Mouse (Mus musculus) liver, embryonic 11.5 days (tissue): Measurements from ENCODE around the gene Peli1. TPM values are rescaled to one million over a fixed set of nuclear protein-coding genes. Genes with fewer than 3 reads are reported as not detected.
"Not testable (repeated sequence)": the region's sequence is repeated elsewhere in the genome, so short reads cannot be mapped to it uniquely, and the experiment has no call there.

Experiments used
- ATAC-seq: fragments of 200-750 bp; cut with Nextera tagmentation; replicated peaks from 2 replicates; pipeline ENCODE4 v1.8.0; 2017; ENCODE audit warnings: moderate number of reproducible peaks, mild to moderate bottlenecking, moderate TSS enrichment, moderate library complexity; ENCODE audit not compliant: low FRiP score
- DNase-seq: peaks from one replicate; pipeline ENCODE4 v3.0.0-alpha.2; 2017; ENCODE audit warnings: low spot score
- H3K27ac ChIP-seq: fragments of 300-500 bp; sonication (generic); 2 replicates; pipeline ENCODE4 v1.5.1; 2014; ENCODE audit warnings: mild to moderate bottlenecking, low read depth, low read length, control low read depth
- H3K27me3 ChIP-seq: fragments of 300-500 bp; sonication (generic); replicated peaks from 2 replicates; pipeline ENCODE4 v1.6.1; 2014; ENCODE audit warnings: low read length, mixed read lengths; ENCODE audit not compliant: control insufficient read depth, insufficient read depth
- H3K36me3 ChIP-seq: fragments of 300-500 bp; sonication (generic); 2 replicates; pipeline ENCODE4 v1.6.1; 2014; ENCODE audit warnings: mild to moderate bottlenecking, low read length, moderate library complexity, mixed read lengths; ENCODE audit not compliant: control insufficient read depth, insufficient read depth
- H3K4me1 ChIP-seq: fragments of 300-500 bp; sonication (generic); replicated peaks from 2 replicates; pipeline ENCODE4 v1.6.1; 2014; ENCODE audit warnings: low read length, mixed read lengths; ENCODE audit not compliant: control insufficient read depth, insufficient read depth
- H3K4me2 ChIP-seq: fragments of 300-500 bp; sonication (generic); 2 replicates; pipeline ENCODE4 v1.6.1; 2014; ENCODE audit warnings: mild to moderate bottlenecking, control low read depth, moderate library complexity
- H3K4me3 ChIP-seq: fragments of 300-500 bp; sonication (generic); 2 replicates; pipeline ENCODE4 v1.5.1; 2014; ENCODE audit warnings: low read depth, low read length, control low read depth
- H3K9ac ChIP-seq: fragments of 300-500 bp; sonication (generic); 2 replicates; pipeline ENCODE4 v1.6.1; 2014; ENCODE audit warnings: low read depth, low read length, control low read depth
- H3K9me3 ChIP-seq: fragments of 300-500 bp; sonication (generic); 2 replicates; pipeline ENCODE4 v1.6.1; 2016; ENCODE audit warnings: low read length, inconsistent platforms, mixed read lengths; ENCODE audit not compliant: control insufficient read depth
- WGBS: fragments of 180-500 bp; shearing (Covaris S2); extraction: QIAGEN DNeasy Blood & Tissue Kit; methylation state at CpG from one replicate; pipeline ENCODE4 v1.1.7; 2014; 5-methylcytosine and 5-hydroxymethylcytosine counted together
- polyA plus RNA-seq: library from polyadenylated mRNA; unstranded; fragments of >200 nt; fragmentation: Nextera tagmentation; extraction: Ambion mirVana; gene quantifications from 2 replicates; pipeline ENCODE4 v1.2.1, GENCODE M21; 2014

Gene Peli1
- polyA plus RNA-seq, 1 experiment from 2014 or later, result 25.2 TPM

GRCm38 (mm10) chr11:21178998-21179645 lies 88.0 kb downstream of the Peli1 start:
- Histone ChIP-seq H3K27ac (no peak overlapping the region), H3K4me2 (no peak overlapping the region), H3K36me3 (no peaks in the 10 kb centered on the region), H3K4me1 (peaks cover 9% of the 10 kb centered on the region), H3K4me3 (no peak overlapping the region), H3K27me3 (no peaks in the 10 kb centered on the region), H3K9me3 (no peaks in the 10 kb centered on the region), H3K9ac (no peak overlapping the region)
- DNase-seq (no peak), ATAC-seq (no peak)
- WGBS, result 50% methylated on average over 8 of the region's 8 CpGs

GRCm38 (mm10) chr11:21179873-21180272 lies 88.8 kb downstream of the Peli1 start:
- not testable (repeated sequence) for DNase-seq, H3K36me3 ChIP-seq, H3K9ac ChIP-seq, H3K9me3 ChIP-seq, H3K4me3 ChIP-seq, ATAC-seq, H3K4me1 ChIP-seq, H3K4me2 ChIP-seq, H3K27ac ChIP-seq, H3K27me3 ChIP-seq
- WGBS, result 68% methylated on average over 9 of the region's 9 CpGs

GRCm38 (mm10) chr11:21180650-21181049 lies 89.6 kb downstream of the Peli1 start:
- H3K4me2 ChIP-seq, result no peak overlapping the region
- DNase-seq (no peak), ATAC-seq (no peak)
- no peaks in the 10 kb centered on the region for H3K36me3 ChIP-seq
- H3K9me3 ChIP-seq, result no peaks in the 10 kb centered on the region
- peaks cover 7% of the 10 kb centered on the region for H3K4me1 ChIP-seq
- H3K27ac ChIP-seq, result no peak overlapping the region
- 30% methylated on average over 1 of the region's 1 CpGs for WGBS
- H3K4me3 ChIP-seq, result no peak overlapping the region
- no peaks in the 10 kb centered on the region for H3K27me3 ChIP-seq
- H3K9ac ChIP-seq, result no peak overlapping the region

GRCm38 (mm10) chr11:21181616-21182015 lies 90.5 kb downstream of the Peli1 start:
- Histone ChIP-seq H3K36me3 (no peaks in the 10 kb centered on the region), H3K9ac (no peak overlapping the region), H3K27ac (no peak overlapping the region), H3K27me3 (no peaks in the 10 kb centered on the region), H3K9me3 (no peaks in the 10 kb centered on the region), H3K4me2 (no peak overlapping the region), H3K4me3 (no peak overlapping the region), H3K4me1 (peaks cover 7% of the 10 kb centered on the region)
- ATAC-seq (no peak), DNase-seq (no peak)
- 69% methylated on average over 2 of the region's 2 CpGs for WGBS

- Histone ChIP-seq H3K4me1 (peaks cover 7% of the 10 kb centered on the region), H3K27me3 (no peaks in the 10 kb centered on the region), H3K4me3 (no peak overlapping the region), H3K36me3 (no peaks in the 10 kb centered on the region), H3K27ac (no peak overlapping the region), H3K4me2 (no peak overlapping the region), H3K9me3 (no peaks in the 10 kb centered on the region), H3K9ac (no peak overlapping the region)
- ATAC-seq (no peak; the same call in 1 of the 2 replicates), DNase-seq (no peak)
- WGBS, result 16% methylated on average over 1 of the region's 1 CpGs
These were observed 91.6 kb downstream of the Peli1 start for GRCm38 (mm10) chr11:21182709-21183108.

GRCm38 (mm10) chr11:21191821-21192220 lies 100.7 kb downstream of the Peli1 start:
- not testable (repeated sequence) for H3K4me3 ChIP-seq, H3K27me3 ChIP-seq, H3K36me3 ChIP-seq, H3K9ac ChIP-seq, H3K4me1 ChIP-seq, H3K27ac ChIP-seq, ATAC-seq, H3K4me2 ChIP-seq, H3K9me3 ChIP-seq, DNase-seq
- 80% methylated on average over 8 of the region's 8 CpGs for WGBS

- 93% methylated on average over 3 of the region's 3 CpGs for WGBS
- no peak overlapping the region for H3K4me3 ChIP-seq
- no peak overlapping the region for H3K4me2 ChIP-seq
- no peak overlapping the region for H3K27ac ChIP-seq
- H3K9ac ChIP-seq, result no peak overlapping the region
- DNase-seq (no peak), ATAC-seq (no peak)
- H3K27me3 ChIP-seq, result no peaks in the 10 kb centered on the region
- no peaks in the 10 kb centered on the region; the same call in 1 of the 2 replicates for H3K9me3 ChIP-seq
- no peaks in the 10 kb centered on the region for H3K4me1 ChIP-seq
- no peaks in the 10 kb centered on the region for H3K36me3 ChIP-seq
These were observed 103.8 kb downstream of the Peli1 start for GRCm38 (mm10) chr11:21194851-21195250.

Other genes with a start within 250 kb of the Peli1 start
- gene Vps54, start 148.0 kb downstream of the Peli1 start, polyA plus RNA-seq, result 10.4 and 11.1 TPM in 2 replicates